Comparison of ENCODE assay signal across 16 mouse cellular contexts in the genomic region with DNA sequence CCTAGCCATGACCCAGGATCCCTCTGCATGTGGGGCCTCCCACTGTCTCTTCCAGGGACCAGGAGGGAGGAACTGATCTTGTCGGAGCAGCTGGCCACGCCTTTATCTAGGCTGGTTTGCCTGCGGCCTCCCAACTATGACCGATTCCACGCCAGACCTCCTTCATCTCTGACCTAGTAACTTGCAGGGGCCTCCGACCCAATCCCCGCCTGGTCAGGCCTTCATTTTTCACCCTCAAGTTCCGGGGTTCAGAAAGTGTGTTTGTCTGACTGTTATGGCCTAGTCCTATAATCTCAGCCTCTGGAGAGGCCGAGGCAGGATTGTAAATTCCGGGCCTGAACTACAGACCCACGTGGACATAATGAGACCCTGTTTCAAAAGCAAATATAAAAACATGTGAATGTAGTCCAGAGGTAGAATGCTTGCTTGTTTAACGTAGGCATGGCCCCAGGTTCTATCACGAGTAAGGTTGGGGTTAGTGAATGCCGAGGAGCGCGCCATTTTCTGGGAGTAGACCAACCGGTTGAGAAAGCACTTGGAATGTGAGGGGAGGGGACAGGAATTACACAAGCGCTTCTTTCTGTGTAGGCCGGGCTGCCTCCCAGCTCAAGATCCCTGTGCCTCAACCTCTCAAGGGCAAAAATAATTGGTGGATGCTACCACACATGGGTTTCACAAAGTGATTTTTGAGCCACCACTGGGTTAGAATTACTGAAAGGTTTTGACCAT.
"Had no signal": no experiment of that assay in that cellular context is flagged by ENCODE, and none has a peak within 500 bp of the region (broad histone marks: within the 10 kb centered on the region; RNA-seq: fewer than 3 reads in every experiment).

No protein-coding gene starts in this region.

- H3K4me2 ChIP-seq: kidney, embryonic 15.5 days; liver, embryonic 13.5 days; lung, embryonic 14.5 days; midbrain, embryonic 12.5 days; midbrain, embryonic 15.5 days; neural tube, embryonic 13.5 days; stomach, embryonic 15.5 days had no signal

- DNase-seq: kidney, adult 8-10 months; kidney, postnatal 10 days; kidney, postnatal 4 days; liver, embryonic 13.5 days; lung, embryonic 14.5 days; retina, postnatal 1 day; right cerebral cortex, postnatal 25 days; spleen, adult 18-20 months; thymus, postnatal 25 days had no signal

- H3K27ac ChIP-seq: kidney, embryonic 15.5 days; liver, embryonic 13.5 days; midbrain, embryonic 12.5 days; midbrain, embryonic 15.5 days; neural tube, embryonic 13.5 days; stomach, embryonic 15.5 days had no signal

- H3K36me3 ChIP-seq: kidney, embryonic 15.5 days; liver, embryonic 13.5 days; midbrain, embryonic 12.5 days; midbrain, embryonic 15.5 days; neural tube, embryonic 13.5 days; stomach, embryonic 15.5 days had no signal

- H3K4me3 ChIP-seq: kidney, embryonic 15.5 days; liver, embryonic 13.5 days; midbrain, embryonic 12.5 days; midbrain, embryonic 15.5 days; myocyte; neural tube, embryonic 13.5 days; stomach, embryonic 15.5 days had no signal

- H3K9me3 ChIP-seq: kidney, embryonic 15.5 days; liver, embryonic 13.5 days; midbrain, embryonic 15.5 days; stomach, embryonic 15.5 days had no signal

- H3K4me1 ChIP-seq: kidney, embryonic 15.5 days; midbrain, embryonic 12.5 days; midbrain, embryonic 15.5 days; neural tube, embryonic 13.5 days; stomach, embryonic 15.5 days had no signal

- ATAC-seq: lung, postnatal 0 days; midbrain, embryonic 15.5 days had no signal

- H3K9ac ChIP-seq: kidney, embryonic 15.5 days; liver, embryonic 13.5 days; lung, embryonic 14.5 days; midbrain, embryonic 12.5 days; midbrain, embryonic 15.5 days; neural tube, embryonic 13.5 days; stomach, embryonic 15.5 days had no signal

- H3K27me3 ChIP-seq: kidney, embryonic 15.5 days; liver, embryonic 13.5 days; midbrain, embryonic 12.5 days; midbrain, embryonic 15.5 days; neural tube, embryonic 13.5 days; stomach, embryonic 15.5 days had no signal
